Mouse (Mus musculus) kidney, adult 2 months (tissue): ENCODE data around the gene Helz2. TPM values are rescaled to one million over a fixed set of nuclear protein-coding genes. Genes with fewer than 3 reads are reported as not detected.

Experiments
- DNase-seq: peaks from one replicate; pipeline ENCODE4 v3.0.0; 2021
- H3K27ac ChIP-seq: fragments of 200-500 bp; 2 replicates; pipeline ENCODE4 v1.5.1; 2012; ENCODE audit warnings: low read depth, low read length, control low read depth, inconsistent platforms; ENCODE audit not compliant: insufficient read depth
- H3K27me3 ChIP-seq: fragments of 200-500 bp; replicated peaks from 2 replicates; pipeline ENCODE4 v1.6.1; 2012; ENCODE audit warnings: mild to moderate bottlenecking, moderate library complexity, low read length, inconsistent platforms; ENCODE audit not compliant: control insufficient read depth, insufficient read depth
- H3K36me3 ChIP-seq: fragments of 200-500 bp; 2 replicates; pipeline ENCODE4 v1.6.1; 2012; ENCODE audit warnings: mild to moderate bottlenecking, moderate library complexity, low read length, inconsistent platforms; ENCODE audit not compliant: control insufficient read depth, insufficient read depth
- H3K4me1 ChIP-seq: fragments of 200-500 bp; 2 replicates; pipeline ENCODE4 v1.6.1; 2011; ENCODE audit warnings: low read length; ENCODE audit not compliant: control insufficient read depth, insufficient read depth
- H3K4me3 ChIP-seq: fragments of 200-500 bp; 2 replicates; pipeline ENCODE4 v1.5.1; 2011; ENCODE audit warnings: mild to moderate bottlenecking, low read depth, low read length, control low read depth; ENCODE audit not compliant: insufficient read depth
- CTCF ChIP-seq: fragments of 200-500 bp; conservative IDR thresholded peaks from 2 replicates; pipeline ENCODE4 v1.5.1; 2011; ENCODE audit warnings: low read depth, mild to moderate bottlenecking, control low read depth, low read length, moderate library complexity, mixed read lengths; ENCODE audit not compliant: insufficient read depth, insufficient read length
- POLR2A ChIP-seq: fragments of 200-500 bp; IDR thresholded peaks from one replicate; pipeline ENCODE4 v1.6.1; 2011; ENCODE audit warnings: low read depth, low read length, control low read depth
- WGBS: fragments of 180-500 bp; shearing (Covaris S2); methylation state at CpG from one replicate; pipeline ENCODE4 v1.1.7; 2018; 5-methylcytosine and 5-hydroxymethylcytosine counted together
- polyA plus RNA-seq: library from polyadenylated mRNA; depleted of rRNA; stranded (reverse); fragments of >200 nt; gene quantifications from 2 replicates; pipeline ENCODE4 v1.2.3, GENCODE M21; 2012

Helz2 gene
- polyA plus RNA-seq, 1 experiment: 17.5 TPM

DNA sequence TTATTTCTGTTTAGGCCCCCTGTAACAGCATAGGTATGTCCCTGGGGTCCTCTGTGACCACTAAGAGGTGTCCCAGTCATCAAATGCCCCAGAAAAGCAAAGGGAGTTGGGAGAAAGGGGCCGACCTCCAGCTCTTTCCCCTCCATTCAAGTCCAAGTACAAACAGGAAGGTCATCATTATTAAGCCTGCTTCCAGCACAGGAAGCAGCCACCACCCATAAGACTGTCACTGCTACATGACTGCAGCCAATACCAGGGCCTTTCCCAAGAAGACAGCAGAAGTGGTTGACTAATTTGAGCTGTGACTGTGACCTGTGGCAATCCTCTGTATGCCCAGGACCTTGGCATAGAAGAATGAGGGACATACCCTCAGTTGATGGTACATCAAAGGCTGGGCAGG is 13.5 kb downstream of the Helz2 start:
- Histone ChIP-seq H3K4me1 (no peaks in the 10 kb centered on the region), H3K27ac (no peak overlapping the region), H3K36me3 (no peaks in the 10 kb centered on the region), H3K27me3 (no peaks in the 10 kb centered on the region), H3K4me3 (no peak overlapping the region)
- peak; percentile 43 for DNase-seq
- no peak for TF ChIP-seq POLR2A
- TF ChIP-seq CTCF: no peak
- 63% methylated on average over 1 of the region's 1 CpGs for WGBS

GRCm38 (mm10) chr2:181227122-181227521 is 14.7 kb downstream of the Helz2 start:
- no peak overlapping the region for H3K4me3 ChIP-seq
- no peaks in the 10 kb centered on the region for H3K4me1 ChIP-seq
- H3K27ac ChIP-seq: no peak overlapping the region
- no peaks in the 10 kb centered on the region for H3K27me3 ChIP-seq
- no peaks in the 10 kb centered on the region for H3K36me3 ChIP-seq
- no peak for DNase-seq
- WGBS: 79% methylated on average over 3 of the region's 3 CpGs
- TF ChIP-seq POLR2A: no peak
- no peak for TF ChIP-seq CTCF

DNA sequence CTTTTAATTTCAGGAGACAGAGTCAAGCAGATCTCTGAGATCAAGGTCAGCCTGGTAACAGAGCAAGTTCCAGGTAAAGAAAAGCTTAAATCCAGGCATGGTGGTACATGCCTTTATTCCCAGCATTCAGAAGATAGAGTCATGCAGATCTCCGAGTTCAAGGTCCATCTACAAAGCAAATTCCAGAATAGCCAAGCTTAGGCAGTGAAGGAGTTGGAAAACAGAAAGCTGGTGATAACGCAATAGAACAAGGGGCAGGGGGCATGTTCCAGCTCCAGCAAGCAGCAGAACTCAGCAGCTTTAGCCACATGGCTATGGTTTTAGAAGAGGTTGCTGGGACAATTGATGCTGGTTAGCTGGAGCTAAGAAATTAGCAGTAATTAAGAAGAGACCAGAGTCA is 16.8 kb downstream of the Helz2 start:
- 84% methylated on average over 2 of the region's 2 CpGs for whole genome bisulfite sequencing
- no peak for DNase-seq
- H3K27me3 ChIP-seq: no peaks in the 10 kb centered on the region
- no peak overlapping the region for H3K4me3 ChIP-seq
- H3K4me1 ChIP-seq: peaks cover 4% of the 10 kb centered on the region; the same call in 1 of the 2 replicates
- H3K36me3 ChIP-seq: no peaks in the 10 kb centered on the region
- TF ChIP-seq CTCF: no peak
- TF ChIP-seq POLR2A: no peak
- no peak overlapping the region for H3K27ac ChIP-seq

DNA sequence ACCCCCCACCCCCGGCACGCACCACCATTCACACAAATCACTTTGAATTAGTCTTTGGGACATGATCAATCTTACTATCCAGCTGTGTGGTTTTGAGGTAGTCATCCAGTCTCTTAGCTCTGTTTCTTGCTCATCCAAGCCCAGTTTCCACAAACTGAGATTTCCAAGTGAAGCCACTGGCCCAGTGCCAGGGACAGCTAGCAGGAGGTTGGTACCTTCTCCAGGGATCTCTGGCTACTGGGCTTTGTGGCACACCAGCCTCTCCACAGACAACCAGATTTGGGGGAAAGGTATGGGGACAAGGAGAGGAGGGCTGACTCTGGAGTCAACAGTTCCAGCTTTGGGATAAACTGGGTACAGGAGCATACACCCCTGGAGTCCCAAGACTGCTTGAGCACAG is 21.5 kb downstream of the Helz2 start:
- TF ChIP-seq CTCF: no peak
- TF ChIP-seq POLR2A: no peak
- no peaks in the 10 kb centered on the region for H3K27me3 ChIP-seq
- WGBS: 41% methylated on average over 2 of the region's 2 CpGs
- peaks cover 4% of the 10 kb centered on the region; the same call in 1 of the 2 replicates for H3K4me1 ChIP-seq
- H3K4me3 ChIP-seq: peak overlapping the region; percentile 35; the same call in 1 of the 2 replicates
- H3K36me3 ChIP-seq: no peaks in the 10 kb centered on the region
- DNase-seq: peak; percentile 28
- H3K27ac ChIP-seq: peak overlapping the region; percentile 3; the same call in 1 of the 2 replicates

DNA sequence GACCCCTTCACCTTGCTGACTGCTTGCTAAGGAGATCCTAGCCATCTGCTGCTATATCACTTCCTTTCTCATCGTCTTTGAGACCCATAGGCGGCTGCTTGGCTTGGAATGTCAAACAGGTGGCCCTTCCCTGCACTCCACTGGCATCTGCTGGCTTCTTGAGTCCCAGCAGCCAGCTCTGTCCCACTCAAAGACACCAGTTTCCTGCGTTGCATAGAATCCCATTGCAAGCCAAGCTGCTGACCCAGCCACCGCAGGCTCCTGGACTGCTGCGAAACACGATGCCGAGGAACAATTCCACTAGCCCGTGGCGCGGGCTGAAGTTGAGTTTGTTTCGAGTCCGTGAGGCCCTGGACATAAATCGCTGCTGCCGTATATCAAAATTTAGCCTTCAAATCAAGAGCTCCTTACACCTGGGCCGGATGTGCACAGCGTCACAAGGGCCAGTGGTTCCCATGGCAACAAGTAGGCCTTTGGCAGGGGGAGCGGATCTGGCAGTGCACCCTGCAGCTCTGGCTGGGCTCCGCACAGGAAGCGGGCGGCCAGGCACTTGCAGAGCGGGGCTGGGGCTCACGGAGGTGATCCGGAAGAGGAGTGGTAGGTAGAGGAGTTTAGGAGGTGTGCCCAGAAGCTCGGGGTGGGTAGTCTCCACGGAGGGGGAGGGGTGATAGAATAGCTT is 22.1 kb downstream of the Helz2 start, which contains the start of gene Fndc11:
Fndc11 (plus strand) TSS at position 476 of the 679 bp plus-strand sequence.
- Histone ChIP-seq H3K4me1 (peaks cover 4% of the 10 kb centered on the region; the same call in 1 of the 2 replicates), H3K27me3 (no peaks in the 10 kb centered on the region), H3K4me3 (peak within 1 kb of the TSS; percentile 35), H3K27ac (peak within 1 kb of the TSS; percentile 34), H3K36me3 (no peaks in the 10 kb centered on the region)
- no peak; the same call in 1 of the 2 replicates for TF ChIP-seq CTCF
- TF ChIP-seq POLR2A: no peak
- 3% methylated on average over 25 of the region's 25 CpGs for WGBS
- DNase-seq: peak; percentile 91

GRCm38 (mm10) chr2:181218881-181219485 is 22.8 kb downstream of the Helz2 start:
- Histone ChIP-seq H3K36me3 (no peaks in the 10 kb centered on the region), H3K27me3 (no peaks in the 10 kb centered on the region), H3K4me3 (no peak overlapping the region), H3K4me1 (peaks cover 4% of the 10 kb centered on the region; the same call in 1 of the 2 replicates), H3K27ac (peak overlapping the region; percentile 34)
- TF ChIP-seq CTCF (no peak), POLR2A (no peak)
- WGBS: 57% methylated on average over 5 of the region's 5 CpGs
- peak; percentile 44 for DNase-seq

DNA sequence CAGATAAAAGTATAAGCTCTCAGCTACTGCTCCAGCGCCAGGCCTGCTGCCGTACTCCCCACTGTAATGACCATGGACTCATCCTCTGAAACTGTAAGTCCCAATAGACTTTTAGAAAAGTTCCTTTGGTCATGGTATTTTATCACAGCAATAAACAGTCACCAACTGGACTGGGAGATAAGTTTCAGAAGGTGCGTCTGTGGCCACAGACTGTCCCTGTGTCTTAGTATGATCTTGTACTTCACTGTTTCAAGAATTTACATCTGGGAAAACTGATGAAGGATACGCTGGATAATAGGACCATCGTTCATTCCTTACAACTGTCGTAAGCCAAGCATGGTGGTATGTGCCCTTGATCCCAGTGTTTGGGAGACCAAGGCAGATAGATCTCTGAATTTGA is 25.8 kb downstream of the Helz2 start:
- DNase-seq: no peak
- Histone ChIP-seq H3K27ac (no peak overlapping the region), H3K4me1 (peaks cover 4% of the 10 kb centered on the region; the same call in 1 of the 2 replicates), H3K4me3 (no peak overlapping the region), H3K27me3 (no peaks in the 10 kb centered on the region), H3K36me3 (no peaks in the 10 kb centered on the region)
- WGBS: 96% methylated on average over 6 of the region's 6 CpGs
- no peak for TF ChIP-seq POLR2A
- no peak for TF ChIP-seq CTCF
